Mouse (Mus musculus): ENCODE results near the gene Lin37. TPM values are rescaled to one million over a fixed set of nuclear protein-coding genes. Genes with fewer than 3 reads are reported as not detected.

Lin37 gene
- total RNA-seq, 2 experiments from 2014 or later, result 46.4 to 50.1 TPM

DNA sequence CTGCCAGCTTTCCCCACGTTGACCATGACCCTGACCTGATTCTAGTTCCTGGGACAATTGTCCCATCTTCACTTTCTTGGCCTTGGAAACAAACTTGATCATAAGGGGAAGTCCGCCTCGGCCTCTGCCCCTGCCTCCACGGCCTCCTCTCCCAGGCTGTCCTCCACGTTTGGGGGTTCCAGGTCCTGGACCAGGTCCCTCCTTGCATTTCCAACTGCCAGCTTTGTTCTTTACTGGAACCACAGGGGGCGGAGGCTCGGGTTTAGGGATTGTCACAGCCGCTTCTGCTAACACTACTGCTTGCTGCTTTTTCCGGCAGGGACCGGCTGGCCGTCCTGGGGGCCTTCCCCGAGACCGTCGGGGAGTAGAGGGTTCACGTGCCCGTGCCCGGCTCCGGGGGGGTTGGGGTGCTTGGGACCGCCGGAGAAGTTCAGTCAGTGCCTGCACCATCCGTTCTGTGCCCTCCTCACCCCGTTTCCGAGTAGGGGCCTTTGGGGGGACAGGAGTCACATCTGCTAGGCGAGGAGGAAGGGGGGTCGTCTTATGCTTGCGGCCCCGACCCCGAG, 26.9 kb upstream of the Lin37 start:
- DNase-seq, result no peak

DNA sequence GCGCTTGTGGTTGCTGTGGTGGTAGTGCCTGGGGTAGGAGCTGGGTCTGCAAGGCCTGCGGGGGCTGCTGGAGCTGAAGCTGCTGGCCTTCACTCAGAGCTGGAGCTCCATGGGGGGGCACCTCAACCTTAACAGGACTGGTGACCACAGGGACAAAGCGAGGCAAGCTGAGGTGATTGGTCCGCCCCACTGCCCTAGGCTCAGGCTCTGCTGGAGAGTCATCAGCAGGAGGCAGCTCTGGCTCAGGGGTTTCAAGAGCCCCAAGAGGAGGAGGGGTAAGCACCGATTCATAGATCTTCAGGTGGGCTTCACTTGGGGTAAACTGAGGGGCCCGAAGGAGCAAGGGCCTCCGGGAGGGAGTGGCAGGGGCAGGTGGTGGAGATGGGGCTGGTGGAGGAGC, 25.5 kb upstream of the Lin37 start:
- no peak for DNase-seq

DNA sequence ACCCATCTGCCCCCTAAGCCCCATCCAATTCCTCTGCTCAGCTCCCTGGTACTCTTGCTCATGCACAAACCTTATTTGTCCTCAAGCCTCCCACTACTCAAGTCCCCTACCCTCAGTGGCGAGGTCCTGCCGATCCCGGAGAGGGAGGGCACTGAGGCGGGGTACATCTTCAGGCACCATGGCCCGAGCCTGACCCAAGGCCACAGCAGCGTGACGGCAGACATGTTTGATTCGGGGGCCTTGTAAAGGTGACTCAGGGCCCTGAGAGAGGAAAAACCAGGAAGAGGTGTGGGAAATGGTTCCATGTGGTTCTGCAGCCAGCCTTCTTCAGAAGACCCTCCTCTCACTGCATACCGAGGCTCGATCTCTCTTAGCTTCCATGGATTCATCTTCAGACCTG, 24.7 kb upstream of the Lin37 start:
- DNase-seq, result no peak

DNA sequence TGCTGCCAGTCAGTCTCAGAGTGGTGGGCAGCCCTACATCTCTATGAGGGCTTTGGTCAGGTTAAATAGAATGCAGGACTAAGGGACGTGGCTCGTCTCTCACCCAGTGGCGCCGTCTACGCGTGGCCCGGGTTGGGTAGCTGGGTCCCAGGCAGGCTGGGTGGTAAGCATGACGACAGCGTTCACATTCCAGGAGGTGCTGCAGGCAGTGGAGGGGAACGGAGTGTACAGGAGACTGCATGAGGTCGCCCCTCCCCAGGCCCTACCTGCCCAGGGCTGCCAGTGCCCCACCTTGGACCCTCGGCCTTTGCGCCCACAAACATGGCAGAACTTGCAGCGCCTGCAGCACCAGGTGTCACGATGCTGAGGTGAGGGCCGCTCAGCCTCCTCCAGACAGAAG, 21.9 kb upstream of the Lin37 start:
- DNase-seq, result no peak

DNA sequence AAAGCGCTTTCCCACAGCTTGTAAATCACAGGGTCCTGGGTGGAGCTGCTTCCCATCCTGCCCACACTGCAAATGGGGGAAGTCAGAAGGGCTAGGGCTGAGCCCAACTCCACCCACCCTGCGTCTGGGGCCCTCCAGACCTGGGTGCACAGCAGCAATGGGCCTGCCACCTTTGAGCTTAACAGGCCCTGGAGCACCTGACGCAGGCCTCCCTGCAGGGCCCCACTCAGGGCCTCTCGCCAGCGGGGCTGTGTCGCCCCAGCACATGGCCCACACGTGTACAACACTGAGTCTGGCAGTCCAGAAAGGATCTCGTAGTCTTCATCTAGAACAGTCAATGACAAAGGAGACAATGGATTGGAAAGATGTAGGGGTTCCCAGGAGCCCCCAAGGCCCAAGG, 20.3 kb upstream of the Lin37 start:
- no peak for DNase-seq

DNA sequence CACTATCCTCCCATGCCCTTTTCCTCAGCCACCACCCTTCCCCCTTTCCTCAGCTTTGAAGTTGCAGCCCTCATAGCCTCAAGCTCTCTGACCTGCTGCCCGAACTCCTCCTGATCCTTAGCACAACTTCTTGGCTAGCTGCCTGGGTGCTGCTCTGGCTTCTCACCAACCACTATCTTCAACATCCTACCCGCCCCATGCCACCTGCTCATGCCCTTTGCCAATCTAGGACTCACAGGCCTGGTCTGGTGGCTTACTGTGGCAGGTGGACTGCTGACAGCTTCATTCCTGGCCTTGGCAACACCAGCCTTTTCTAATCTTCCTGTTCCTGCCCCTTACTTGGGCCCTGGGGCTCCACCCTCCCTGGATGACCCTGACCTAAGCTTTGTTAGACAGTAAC, 13.3 kb upstream of the Lin37 start:
- no peak for DNase-seq

DNA sequence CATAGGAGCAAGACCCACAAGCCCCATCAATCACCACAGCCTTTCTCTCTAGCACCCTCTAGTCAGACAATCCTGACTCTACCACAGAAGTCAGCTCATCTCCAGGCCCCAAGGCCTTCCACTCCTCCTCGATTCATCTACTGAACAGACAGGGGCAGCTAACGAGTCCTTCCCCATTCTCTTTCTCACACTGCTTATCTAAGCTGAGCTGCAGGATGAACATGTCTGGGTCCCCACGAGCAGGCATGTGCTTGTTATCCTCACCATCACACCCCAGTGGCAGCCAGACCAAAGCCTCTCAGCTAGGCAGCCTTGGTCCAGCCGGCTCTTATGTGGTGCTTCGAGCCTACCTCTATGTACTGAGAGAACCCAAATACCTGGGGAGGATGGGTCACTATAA, 12.8 kb upstream of the Lin37 start:
- DNase-seq, result no peak

DNA sequence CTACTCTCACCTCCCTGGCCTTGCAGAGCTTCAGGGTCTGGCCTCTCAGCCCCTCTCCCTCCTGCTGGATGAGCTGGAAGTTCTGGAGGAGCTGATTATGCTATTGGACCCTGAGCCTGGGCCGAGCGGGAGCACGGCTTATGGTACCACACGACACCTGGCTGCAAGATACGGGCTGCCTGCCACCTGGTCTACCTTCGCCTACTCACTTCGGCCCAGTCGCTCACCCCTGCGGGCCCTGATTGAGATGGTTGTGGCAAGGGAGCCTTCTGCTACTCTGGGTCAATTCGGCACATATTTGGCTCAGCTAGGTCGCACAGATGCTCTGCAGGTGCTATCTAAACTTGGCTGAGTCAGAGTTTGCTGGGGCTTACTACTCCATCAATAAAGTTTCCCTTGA, 7.9 kb upstream of the Lin37 start:
- DNase-seq, result no peak

DNA sequence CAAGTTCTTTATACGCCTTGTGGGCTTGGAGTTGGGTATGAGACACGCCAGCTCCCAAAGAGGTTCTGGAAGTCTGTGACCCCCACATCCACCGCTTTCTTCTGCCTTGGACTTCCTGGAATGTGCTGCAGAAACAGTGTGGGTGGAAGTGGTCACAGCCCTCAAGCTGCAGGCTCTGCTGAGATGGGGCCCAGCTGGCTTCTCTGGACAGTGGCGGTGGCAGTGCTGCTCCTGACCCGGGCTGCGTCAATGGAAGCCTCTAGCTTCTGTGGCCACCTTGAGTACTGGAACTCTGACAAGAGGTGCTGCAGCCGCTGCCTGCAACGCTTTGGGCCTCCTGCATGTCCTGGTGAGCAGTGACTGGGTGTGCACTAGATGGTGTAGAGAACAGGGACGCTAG, 6.4 kb upstream of the Lin37 start:
- DNase-seq, result no peak

DNA sequence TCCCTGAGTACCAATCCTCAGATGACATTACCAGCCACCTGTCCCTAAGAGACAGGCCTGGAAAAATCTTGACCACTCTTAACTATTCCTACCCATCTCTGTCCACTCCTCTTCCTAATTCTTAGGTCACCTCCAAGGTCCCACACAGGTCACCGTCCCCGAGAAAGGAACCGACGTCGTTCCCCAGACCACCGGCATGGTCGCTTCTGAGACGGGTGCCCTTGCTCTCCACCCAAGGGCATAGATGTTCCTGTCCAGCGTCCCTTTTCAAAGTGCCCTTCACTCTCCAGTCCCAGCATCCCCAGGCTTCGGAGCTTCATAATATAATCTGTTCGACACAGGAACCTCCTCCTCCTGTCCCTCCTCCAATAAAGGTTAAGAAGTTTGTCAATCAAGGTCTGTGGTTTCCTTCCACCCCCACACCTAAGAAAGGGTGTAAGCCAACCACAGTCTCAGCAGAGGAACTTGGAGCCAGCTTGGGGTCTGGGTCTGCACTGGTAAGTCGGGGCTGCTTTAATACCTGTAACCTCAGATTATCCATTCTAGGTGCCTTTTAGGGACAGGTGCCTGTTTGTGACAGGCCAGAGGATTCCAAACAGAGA, 5.4 kb upstream of the Lin37 start, which contains the start of gene Igflr1:
Igflr1 (plus strand) TSS at position 458 of the 602 bp plus-strand sequence.
- no peak for DNase-seq

DNA sequence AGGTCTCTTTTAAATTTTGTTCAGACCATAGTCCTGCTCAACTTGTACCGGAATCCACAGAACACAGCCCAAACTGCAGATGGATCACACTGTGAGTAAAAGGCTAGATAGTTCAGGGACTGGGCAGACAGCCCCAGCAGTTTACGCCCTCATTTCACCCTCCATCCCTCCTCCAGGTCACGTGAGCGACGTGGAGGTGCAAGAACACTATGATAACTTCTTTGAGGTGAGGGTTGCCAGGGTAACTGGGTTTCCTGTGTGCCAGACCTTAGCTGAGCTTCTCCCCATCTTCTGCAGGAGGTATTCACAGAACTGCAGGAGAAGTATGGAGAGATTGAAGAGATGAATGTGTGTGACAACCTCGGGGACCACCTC, 4.3 kb upstream of the Lin37 start:
- no peak for DNase-seq

DNA sequence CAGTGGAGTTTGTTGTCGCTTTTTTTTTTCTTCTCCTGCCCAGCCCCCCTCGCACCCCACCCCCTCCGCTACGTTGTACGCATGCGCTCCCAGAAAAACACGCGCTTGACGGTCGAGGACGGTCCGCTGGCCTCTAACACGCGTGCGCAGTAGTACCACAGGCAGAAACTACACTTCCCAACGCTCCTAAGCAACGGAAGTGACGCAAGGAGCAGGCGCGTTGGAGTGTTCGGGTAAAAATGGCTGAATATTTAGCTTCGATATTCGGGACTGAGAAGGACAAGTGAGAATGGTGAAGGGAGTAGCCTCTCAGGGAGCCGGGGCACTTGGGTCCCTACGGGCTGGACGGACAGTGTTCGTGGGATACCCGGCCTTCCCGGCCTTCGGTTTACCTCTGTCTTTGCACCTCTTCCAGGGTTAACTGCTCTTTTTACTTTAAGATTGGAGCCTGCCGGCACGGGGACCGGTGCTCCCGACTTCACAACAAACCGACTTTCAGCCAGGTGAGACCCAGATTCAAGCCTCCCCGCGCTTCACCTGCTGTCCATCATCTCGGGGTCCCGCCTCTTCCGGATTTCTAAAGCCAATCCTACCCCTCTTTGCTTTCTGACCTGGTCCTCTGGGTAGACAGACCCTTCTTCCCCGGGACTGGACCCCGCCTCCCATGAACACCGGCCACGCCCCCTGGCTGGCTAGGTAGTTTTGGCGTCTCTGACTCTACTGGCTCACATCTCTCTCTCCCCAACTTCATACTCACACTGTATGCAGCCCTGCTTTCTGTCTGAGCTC, 3.7 kb upstream of the Lin37 start, which contains the start of the genes U2af1l4, Gm49396 and Psenen:
U2af1l4 (plus strand) TSS at position 185 of the 789 bp plus-strand sequence.
Gm49396 (plus strand) TSS at position 228 of the 789 bp plus-strand sequence.
Psenen (minus strand) TSS at position 511 of the 789 bp plus-strand sequence.
- DNase-seq, result peak; percentile 92 to 94

DNA sequence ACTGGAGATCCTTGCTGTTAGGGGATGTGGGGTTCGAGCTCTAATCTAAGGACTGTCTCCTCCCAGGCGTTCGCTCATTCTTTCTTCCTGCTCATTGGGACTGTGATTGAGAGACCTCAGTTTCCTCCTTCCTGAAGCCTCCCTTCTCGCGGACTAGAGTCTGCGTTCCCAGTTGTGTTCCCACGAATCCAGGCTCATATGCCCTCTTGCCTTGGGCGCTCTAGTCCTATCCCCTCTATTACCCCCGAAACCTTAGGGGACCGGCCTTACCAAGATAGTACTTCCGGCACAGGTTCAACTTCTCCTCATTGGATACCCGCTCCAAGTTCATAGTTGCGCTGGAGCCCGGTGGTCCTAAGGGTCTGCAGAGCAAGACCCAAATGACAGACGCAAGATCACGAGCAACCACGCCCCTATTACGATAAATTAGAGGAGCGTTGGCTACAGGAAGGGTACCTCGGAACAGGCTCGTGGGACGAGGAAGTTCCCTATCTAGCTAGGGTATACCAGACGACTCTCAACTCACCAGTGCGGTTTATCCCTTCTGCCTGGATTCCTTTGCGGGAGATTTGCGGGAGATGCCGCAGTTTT, 3.0 kb upstream of the Lin37 start:
- DNase-seq, result peak in 1 of 2 experiments; percentile 58

DNA sequence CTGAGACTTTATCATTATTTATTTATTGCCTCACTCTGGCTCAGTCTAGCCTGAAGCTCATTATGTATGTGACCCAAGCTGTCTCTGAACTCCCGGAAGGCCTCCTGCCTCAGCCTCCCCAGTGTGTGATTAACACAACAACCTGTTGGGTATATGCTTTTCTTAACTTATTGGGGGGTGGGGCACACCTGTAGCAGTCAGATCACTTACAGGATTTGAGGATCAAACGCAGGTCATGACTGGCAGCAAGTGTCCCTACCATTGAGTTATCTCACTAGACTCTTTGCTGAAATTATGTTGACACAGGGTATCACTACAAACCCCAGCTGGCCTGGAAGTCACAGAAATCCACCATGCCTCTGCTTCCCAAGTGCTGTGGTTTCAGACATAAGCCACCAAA, 658 bp upstream of the Lin37 start:
- no peak for DNase-seq

DNA sequence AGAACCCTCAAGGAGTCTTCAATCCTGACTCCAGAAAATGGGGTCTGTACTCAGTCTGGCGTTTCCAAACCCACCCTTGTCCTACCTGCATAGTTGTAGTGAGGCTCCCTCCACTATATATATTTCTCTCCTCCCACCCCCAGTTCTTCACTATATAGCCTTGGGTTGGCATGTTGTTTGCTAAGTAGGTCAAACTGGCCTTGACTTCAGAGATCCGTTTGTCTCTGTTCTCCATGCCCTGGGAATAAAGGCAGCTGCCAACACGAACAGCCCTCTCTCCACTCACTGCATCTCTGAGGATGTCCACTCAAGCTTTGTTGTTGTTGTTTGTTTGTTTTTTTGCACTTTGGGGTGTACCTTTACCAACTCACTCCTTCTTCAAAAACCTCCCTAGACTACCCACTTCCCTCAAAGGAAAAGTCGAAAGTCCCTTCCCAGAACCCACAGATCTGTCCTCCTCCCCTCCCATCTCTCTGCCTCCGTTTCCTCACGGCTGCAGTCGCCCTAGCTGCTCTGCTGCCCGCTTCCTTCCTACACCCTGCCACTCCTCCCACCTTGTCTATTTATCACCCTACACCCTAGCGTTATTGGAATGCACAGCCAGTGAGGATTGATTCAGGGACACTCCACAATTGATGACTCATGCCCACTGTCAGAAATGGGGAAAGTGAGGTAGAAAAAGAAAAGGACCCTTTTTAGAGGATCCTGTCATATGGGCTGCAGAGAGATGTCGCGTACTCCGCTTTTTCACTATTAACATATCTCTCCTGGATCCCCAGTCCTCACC, 789 bp downstream of the Lin37 start:
- DNase-seq, result no peak

DNA sequence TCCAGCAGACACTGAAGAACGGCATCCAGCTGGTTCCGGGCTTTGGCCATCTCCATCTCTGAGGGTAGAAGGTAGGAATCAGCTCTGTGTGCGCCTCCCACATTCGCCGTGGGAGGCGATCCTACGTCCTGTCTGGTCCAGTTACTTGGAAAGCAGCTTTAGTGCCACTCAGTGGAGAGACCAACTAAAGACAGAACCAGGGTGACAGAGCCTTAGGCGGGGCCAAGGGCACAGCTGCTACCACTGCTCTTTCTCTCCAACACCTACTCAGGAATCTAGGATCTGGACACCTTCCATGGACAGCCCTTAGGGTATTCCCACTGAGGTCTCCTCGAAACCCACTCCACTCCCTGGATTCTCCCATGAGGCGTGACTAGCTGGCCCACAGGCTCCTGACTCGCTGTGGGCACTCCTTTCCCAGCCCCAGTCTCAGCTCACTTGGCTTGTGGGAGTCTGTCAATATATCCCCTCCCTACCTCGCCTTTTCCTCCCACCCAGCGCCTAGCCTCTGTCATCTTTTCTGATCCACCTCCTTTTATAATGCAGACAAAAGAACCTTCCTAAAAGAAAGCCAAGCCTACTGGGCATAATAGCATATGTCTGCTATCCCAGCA, 1.6 kb downstream of the Lin37 start:
- DNase-seq, result no peak

DNA sequence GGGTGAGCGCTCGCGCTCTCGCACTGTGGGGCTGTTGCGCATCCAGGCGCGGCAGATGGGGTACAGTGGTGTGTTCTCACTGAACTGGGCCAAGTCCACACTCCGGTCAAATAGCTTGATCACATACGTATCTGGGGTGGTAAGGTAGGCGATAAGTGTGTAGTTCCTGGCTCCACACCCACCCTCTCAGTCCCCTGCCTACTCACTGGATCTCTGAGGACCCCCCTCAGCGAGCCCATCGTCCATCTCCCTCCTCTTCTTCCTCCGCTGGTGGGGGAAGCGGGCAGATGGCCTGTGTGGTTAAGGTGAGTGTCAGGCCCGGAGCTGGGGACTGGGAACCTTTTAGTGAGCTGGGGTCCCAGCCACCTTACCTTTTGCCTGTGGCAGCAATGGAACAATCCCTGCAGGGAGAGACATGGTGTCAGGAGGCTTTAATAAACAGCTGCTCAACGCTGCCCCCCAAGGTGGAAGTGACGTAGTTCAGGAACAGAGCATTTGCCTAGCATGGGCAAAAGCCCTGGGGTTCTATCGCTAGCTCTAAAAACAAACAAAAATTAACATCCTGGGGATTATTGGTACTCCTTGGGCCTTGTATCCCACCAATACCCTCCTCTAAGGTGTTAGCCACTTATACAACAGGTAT, 2.6 kb downstream of the Lin37 start:
- no peak for DNase-seq

DNA sequence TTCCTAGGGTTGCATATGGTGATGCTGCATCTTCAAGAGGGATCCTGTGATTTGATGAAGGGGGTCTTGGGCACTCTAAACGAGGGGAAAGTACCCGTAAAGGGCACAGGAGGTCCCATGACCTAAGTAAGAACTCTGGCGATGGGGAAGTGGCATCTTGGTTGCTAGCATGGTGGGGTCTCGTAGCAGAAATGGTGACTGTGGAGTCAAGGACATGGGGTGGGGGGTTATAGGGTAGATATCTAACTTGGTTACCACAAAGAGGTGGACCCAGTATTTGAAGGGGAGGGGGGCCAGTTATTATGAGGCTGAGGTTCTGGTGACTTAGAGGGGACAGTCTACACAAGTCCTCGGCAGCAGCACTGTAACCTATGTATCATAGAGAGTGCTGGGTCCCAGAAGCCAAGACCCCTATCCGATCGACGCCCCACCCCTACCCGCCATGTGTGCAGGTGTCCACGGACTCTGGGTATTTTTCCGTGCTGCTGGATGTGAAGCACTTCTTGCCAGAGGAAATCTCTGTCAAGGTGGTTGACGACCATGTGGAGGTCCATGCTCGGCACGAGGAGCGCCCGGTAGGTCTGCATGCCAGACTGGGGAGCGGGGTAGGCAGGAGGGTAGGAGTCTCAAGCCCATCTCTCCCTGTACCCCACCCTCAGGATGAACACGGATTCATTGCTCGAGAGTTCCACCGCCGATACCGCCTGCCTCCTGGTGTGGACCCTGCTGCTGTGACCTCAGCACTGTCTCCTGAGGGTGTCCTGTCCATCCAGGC, 5.6 kb downstream of the Lin37 start:
- no peak for DNase-seq

DNA sequence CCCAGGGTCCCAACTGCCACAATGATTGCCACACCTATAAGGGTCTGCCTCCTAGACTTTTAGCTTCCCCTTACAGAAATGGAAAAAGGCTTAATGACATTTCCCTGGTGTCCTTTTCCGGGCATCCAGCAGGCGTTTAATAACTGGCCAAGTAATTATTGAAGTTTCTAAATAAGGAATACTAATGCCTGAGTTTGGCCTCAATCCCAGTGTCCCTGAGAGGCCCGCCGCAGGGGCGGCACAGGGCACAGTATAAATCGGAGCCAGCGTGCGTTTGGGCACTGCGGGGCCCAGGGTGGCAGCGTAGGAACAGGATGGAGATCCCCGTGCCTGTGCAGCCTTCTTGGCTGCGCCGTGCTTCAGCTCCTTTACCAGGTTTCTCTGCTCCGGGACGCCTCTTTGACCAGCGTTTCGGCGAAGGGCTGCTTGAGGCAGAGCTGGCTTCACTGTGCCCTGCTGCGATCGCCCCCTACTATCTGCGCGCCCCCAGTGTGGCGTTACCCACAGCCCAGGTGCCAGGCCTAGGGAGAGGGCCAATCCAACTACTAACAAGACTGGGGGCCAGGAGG, 6.5 kb downstream of the Lin37 start:
- DNase-seq, result peak in 1 of 2 experiments; percentile 54

Data from layer of hippocampus, postnatal 36 days (tissue).